Mouse (Mus musculus): ENCODE data around the gene Olfr1373.

DNA sequence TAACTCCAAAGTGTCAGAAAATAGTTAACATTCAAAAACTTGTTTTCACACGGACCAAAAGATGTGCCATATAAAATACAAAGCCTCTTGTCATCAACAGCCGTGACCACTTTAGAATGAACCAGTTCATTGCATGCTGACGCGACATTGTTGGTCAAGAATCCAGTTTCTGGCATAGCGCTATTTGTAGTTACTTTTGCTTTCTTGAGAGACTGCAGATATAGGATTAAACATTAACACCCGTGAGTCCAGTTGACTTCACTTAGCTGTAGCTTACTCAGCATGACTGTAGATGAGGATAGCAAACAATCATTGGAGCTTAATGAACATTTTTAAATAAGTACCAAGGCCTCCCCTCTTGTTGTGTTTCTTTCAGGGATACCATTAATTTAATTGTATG is 23.3 kb downstream of the Olfr1373 start:
- TF ChIP-seq CTCF (IDR thresholded peaks at IDR 0.05; ENCODE audit: low read depth, low read length) (no peak), POLR2A (IDR thresholded peaks at IDR 0.05; ENCODE audit: borderline replicate concordance, low read depth, low read length) (no peak)
